Mouse (Mus musculus) activated CD4-positive, CD25-positive, alpha-beta regulatory T cell, adult 4 months (primary cell): Measurements from ENCODE around the gene Tmem132c. TPM values are rescaled to one million over a fixed set of nuclear protein-coding genes. Genes with fewer than 3 reads are reported as not detected.

Experiments used
- ATAC-seq: one replicate; pipeline ENCODE4 v1.8.0; 2017
- polyA plus RNA-seq, 2 experiments: library from polyadenylated mRNA; unstranded; fragments of 100-300 nt; shearing (Covaris generic); gene quantifications; one replicate each; pipeline ENCODE4 v1.2.1; 2017

Gene Tmem132c
- not detected for polyA plus RNA-seq

- ATAC-seq = no peak
These were observed at the start of gene Tmem132c for GRCm38 (mm10) chr5:127241136-127241924. Gene Tmem132c (plus strand): TSS chr5:127241808.

DNA sequence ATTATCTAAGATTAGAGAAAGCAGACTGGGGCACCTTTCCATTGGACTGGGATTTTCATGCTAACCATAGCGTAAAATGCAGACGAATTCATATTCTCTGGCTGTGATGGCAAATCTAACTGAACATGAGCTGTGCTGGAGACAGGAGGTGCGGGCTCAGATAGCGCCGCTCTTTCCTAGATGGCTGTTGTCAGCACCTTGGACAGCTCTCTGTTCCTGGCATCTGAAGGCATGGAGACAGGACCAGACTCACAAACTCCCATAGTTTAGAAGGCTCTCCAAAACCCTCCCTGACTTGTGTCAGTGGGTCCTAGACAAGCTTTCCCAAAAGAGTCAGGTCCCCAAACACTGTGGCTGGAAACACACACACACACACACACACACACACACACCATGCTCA, 49.7 kb upstream of the Tmem132c start:
- ATAC-seq = no peak

- ATAC-seq = no peak
These were observed 42.8 kb upstream of the Tmem132c start for GRCm38 (mm10) chr5:127198850-127199249.

DNA sequence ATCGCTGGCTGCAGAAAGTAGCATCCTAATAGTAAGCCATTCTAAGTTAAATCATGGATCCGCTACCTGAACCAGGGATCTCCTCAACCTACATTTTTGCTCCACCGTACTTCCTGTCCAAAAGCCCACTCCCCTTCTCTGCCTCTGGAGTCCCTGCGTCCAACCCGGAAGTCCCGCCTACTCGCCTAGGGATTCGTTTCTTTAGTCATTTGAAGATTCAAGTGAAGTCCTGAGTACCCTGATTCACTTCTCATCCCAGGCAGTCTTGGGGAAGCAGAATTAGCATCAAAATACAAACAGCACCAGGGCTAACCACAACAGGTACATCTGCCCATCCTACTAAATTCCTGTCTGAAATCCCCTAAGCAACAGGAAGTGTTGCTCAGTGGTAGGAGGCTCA, 36.7 kb upstream of the Tmem132c start:
- no peak for ATAC-seq

DNA sequence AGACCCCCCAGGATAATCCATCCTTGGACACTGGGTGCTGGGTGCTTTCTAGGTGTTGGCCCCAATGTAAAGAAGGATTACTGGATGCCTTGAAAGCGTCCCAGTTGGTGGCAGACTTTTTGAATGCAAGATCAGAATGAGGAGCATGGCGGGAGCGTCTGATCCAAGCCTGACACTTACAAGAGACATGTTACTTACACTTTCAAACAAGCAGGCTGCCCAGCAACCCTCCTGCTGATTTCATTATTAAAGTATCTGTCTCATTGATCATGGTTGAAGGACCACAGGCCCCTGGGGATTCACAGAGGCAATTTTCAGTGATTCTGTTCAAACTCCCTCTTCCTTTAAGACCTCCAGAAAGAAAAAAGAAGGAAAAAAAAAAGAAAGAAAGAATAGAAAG, 25.2 kb upstream of the Tmem132c start:
- no peak for ATAC-seq

DNA sequence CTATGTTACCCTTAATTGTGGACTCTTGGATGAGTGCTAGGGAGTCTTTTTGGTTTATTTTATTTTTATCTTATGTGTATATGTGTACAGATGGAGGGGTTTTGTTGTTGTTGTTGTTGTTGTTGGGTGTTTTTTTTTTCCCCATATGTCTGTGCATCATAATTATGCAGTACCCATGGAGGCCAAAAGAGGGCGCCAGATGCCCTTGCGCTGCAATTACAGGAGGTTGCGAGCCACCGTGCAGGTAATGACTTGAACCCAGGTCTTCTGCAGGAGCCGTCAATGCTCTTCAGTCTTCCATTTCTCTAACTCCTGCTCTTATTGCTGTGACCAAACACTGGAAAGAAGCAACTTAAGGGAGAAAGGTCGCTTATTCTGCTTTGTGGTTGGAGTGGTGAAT, 23.9 kb upstream of the Tmem132c start:
- ATAC-seq = no peak

GRCm38 (mm10) chr5:127227929-127228595, 13.5 kb upstream of the Tmem132c start:
- ATAC-seq = no peak

- no peak for ATAC-seq
These were observed 6.9 kb upstream of the Tmem132c start for GRCm38 (mm10) chr5:127234715-127235114.

- ATAC-seq = no peak
These were observed 6.4 kb upstream of the Tmem132c start for GRCm38 (mm10) chr5:127235203-127235602.

- no peak for ATAC-seq
These were observed 1.9 kb upstream of the Tmem132c start for GRCm38 (mm10) chr5:127239706-127240105.

- ATAC-seq = no peak
These were observed 962 bp upstream of the Tmem132c start for GRCm38 (mm10) chr5:127240646-127241045.

GRCm38 (mm10) chr5:127241925-127242762, 536 bp downstream of the Tmem132c start:
- ATAC-seq = no peak

DNA sequence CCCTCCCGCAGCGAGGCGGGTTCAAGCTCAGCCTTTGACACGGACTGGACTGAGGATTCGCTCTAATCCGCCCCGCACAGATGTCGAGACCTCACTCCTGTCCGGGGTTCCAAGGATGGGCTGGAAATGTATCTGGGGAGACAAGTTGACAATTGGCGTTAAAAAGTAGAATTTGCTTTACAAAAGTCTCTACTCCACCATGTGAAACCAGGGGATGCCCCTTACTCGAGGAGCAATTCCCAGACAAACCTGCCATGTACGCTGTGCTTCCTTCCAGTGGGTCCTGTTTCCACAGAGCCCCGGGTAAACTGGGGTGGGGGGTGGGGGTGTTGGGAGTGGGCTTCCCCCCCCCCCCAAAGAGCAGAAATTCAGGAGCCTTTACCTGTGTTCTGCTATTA, 1.2 kb downstream of the Tmem132c start:
- ATAC-seq = no peak

GRCm38 (mm10) chr5:127243209-127243608, 1.6 kb downstream of the Tmem132c start:
- no peak for ATAC-seq

- no peak for ATAC-seq
These were observed 2.0 kb downstream of the Tmem132c start for GRCm38 (mm10) chr5:127243611-127244010.

- no peak for ATAC-seq
These were observed 11.7 kb downstream of the Tmem132c start for GRCm38 (mm10) chr5:127253263-127253662.

GRCm38 (mm10) chr5:127256947-127257610, 15.5 kb downstream of the Tmem132c start:
- ATAC-seq = no peak

GRCm38 (mm10) chr5:127262136-127262535, 20.5 kb downstream of the Tmem132c start:
- ATAC-seq = no peak

GRCm38 (mm10) chr5:127271145-127271544, 29.5 kb downstream of the Tmem132c start:
- no peak for ATAC-seq

GRCm38 (mm10) chr5:127279462-127279861, 37.9 kb downstream of the Tmem132c start:
- no peak for ATAC-seq

DNA sequence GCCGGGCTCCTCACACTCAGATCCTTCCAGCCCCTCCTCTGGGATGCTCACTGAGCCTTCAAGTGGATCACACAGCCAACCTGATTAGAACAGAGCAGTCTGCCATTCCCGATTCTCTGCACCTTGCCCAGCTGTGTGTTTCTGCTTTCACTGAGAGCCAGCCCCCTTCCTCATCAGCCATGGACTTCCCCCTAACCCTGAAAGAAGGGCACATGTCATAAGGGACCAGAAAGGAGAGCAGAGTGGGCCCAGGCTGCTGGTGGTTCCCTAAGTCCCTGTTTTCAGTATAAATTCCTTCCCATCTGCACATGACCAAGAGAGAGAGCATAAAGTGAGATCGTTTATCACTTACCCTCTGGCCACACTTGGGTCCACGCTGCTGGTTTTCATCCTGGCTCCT, 39.6 kb downstream of the Tmem132c start:
- no peak for ATAC-seq

- no peak for ATAC-seq
These were observed 41.0 kb downstream of the Tmem132c start for GRCm38 (mm10) chr5:127282539-127283123.
